Mouse (Mus musculus) C2C12 (cell line): ENCODE measurements around the gene Plekha6.

Source experiments
- CEBPB ChIP-seq: IDR thresholded peaks from one replicate; pipeline ENCODE4 v1.6.1; 2011; ENCODE audit warnings: low read depth, mild to moderate bottlenecking, control low read depth, moderate library complexity
- CTCF ChIP-seq: IDR thresholded peaks from one replicate; pipeline ENCODE4 v1.5.1; 2011; ENCODE audit not compliant: control insufficient read depth, insufficient read depth, insufficient read length
- FOSL1 ChIP-seq: IDR thresholded peaks from one replicate; pipeline ENCODE4 v1.8.0; 2011; ENCODE audit warnings: mild to moderate bottlenecking, low read length; ENCODE audit not compliant: poor library complexity, insufficient read depth, severe bottlenecking
- MAX ChIP-seq: IDR thresholded peaks from one replicate; pipeline ENCODE4 v1.6.1; 2011; ENCODE audit warnings: mild to moderate bottlenecking, control low read depth
- MYOD1 ChIP-seq: IDR thresholded peaks from one replicate; pipeline ENCODE4 v1.6.1; 2011; ENCODE audit warnings: low read depth; ENCODE audit not compliant: control insufficient read depth, insufficient read length
- MYOG ChIP-seq: IDR thresholded peaks from one replicate; pipeline ENCODE4 v1.6.1; 2011; ENCODE audit not compliant: control insufficient read depth, insufficient read length; ENCODE audit errors: extremely low read depth
- USF1 ChIP-seq: IDR thresholded peaks from one replicate; pipeline ENCODE4 v1.6.1; 2011; ENCODE audit warnings: low read depth, mild to moderate bottlenecking, control low read depth, moderate library complexity

- TF ChIP-seq CTCF (no peak), MAX (no peak), CEBPB (no peak), FOSL1 (no peak), USF1 (no peak), MYOG (no peak), MYOD1 (no peak)
These were observed 67.6 kb downstream of the Plekha6 start for GRCm38 (mm10) chr1:133231523-133232193.
